Mouse (Mus musculus): ENCODE data around the gene Zrsr2.
A peak's percentile ranks its signal among the peaks of the same experiment; 100 is the strongest.

The Zrsr2 gene

DNA sequence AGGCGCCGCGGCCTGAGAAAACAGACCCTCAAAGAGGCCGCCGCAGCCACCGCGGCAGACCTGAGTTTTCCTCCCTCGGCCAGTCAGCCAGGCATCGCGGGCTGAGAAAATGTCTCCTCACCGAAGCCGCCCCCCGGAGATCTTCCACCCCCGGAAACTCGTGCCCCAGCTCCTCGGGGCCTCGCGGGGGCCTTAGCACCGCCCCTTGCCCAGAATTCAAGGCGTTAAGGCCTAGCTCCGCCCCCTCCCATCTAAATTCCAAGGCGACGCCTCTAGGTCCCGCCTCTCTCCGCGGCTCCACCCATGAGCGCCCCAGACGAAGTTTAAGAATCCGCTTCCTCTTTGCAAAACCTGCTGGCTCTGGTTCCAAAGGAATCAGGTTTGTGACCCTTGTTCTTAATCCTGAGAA, at the start of gene Zrsr2:
TSS of gene Zrsr2 (minus strand) at position 195 of the 409 bp plus-strand sequence.
- peak; percentile 3; the same call in 1 of the 2 replicates for TF ChIP-seq GATA4 (IDR thresholded peaks at IDR 0.05; ENCODE audit: insufficient replicate concordance, low read length)

GRCm38 (mm10) chrX:164004809-164005208, 46.3 kb upstream of the Zrsr2 start:
- no peak for TF ChIP-seq GATA4 (IDR thresholded peaks at IDR 0.05; ENCODE audit: insufficient replicate concordance, low read length)

GRCm38 (mm10) chrX:163999848-164000247, 41.4 kb upstream of the Zrsr2 start:
- no peak for TF ChIP-seq GATA4 (IDR thresholded peaks at IDR 0.05; ENCODE audit: insufficient replicate concordance, low read length)

DNA sequence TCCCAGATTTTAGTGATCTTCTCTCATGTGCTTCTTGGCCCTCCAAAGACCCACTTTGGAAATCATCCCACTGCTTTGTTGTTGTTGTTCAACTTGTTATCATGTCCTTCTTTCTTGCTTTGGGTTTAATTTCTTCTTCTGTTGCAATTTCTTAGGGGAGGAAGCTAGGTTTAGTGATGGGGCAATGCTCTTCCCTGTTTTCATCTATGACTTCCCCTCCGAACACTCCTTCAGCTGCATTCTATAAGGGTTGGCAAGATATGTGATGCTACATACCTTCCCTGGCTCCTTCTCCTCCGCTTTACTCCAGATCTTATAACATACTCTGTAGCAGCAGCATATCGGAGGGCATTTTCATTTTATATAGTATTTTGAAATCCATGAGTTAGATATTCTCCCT, 38.3 kb upstream of the Zrsr2 start:
- TF ChIP-seq GATA4 (IDR thresholded peaks at IDR 0.05; ENCODE audit: insufficient replicate concordance, low read length): no peak

GRCm38 (mm10) chrX:163987718-163988374, 29.4 kb upstream of the Zrsr2 start:
- TF ChIP-seq GATA4 (IDR thresholded peaks at IDR 0.05; ENCODE audit: insufficient replicate concordance, low read length): no peak

DNA sequence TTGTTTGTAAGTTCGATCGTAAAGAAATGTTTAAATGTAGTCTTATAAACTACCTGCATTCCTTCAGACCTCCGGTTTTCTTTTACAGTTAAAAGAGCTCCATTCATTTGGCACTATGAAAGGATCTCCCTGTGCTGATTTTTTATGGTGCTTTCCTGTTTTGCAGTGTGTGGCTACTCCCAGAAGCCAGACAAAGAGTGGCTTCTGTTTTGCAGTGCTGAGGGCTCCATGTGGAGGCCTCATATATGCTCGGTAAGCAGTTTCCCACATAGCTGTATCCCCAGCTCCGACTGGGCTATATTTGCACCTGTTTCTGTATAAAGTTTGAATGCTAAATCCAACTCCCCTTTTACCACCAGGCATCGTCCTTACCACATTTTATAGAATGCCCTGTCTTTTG, 23.7 kb upstream of the Zrsr2 start:
- TF ChIP-seq GATA4 (IDR thresholded peaks at IDR 0.05; ENCODE audit: insufficient replicate concordance, low read length): no peak

DNA sequence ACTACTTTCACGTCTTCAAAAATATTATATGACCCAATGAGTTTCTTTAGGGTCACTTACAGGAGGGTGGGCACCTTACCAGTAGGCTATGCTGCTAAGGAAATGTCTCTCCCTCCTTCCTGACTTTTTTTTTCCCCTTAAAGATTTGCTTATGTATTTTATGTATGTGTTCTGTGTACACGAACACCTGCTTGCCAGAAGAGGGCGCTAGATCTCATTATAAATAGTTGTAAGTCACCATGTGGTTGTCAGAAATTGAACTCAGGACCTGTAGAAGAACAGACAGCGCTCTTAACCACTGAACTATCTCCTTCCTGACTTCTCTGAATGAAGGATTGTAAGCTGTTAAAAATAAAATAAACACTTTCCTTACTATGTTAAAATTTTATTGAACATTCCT, 23.0 kb upstream of the Zrsr2 start:
- no peak for TF ChIP-seq GATA4 (IDR thresholded peaks at IDR 0.05; ENCODE audit: insufficient replicate concordance, low read length)

DNA sequence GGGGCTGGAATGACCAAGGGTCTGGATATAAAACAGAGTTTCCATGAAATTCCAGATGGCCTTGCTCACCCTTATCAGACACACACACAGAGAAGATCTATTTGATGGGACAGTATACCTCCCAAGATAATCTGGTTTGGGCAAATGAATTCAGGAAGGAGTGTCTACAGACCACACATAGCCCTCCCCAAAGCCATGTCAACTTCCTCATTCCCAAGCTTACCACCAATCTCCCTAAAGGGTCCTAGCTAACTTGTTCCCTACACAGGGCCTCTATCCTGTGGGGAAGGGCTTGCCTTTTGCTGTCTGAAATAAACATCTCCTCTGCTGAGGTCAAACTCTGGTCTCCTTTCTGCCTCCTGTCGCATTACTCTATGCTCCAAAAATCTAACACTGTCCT, 22.6 kb upstream of the Zrsr2 start:
- no peak for TF ChIP-seq GATA4 (IDR thresholded peaks at IDR 0.05; ENCODE audit: insufficient replicate concordance, low read length)

- no peak for TF ChIP-seq GATA4 (IDR thresholded peaks at IDR 0.05; ENCODE audit: insufficient replicate concordance, low read length)
These were observed 526 bp downstream of the Zrsr2 start for GRCm38 (mm10) chrX:163957803-163958466.

DNA sequence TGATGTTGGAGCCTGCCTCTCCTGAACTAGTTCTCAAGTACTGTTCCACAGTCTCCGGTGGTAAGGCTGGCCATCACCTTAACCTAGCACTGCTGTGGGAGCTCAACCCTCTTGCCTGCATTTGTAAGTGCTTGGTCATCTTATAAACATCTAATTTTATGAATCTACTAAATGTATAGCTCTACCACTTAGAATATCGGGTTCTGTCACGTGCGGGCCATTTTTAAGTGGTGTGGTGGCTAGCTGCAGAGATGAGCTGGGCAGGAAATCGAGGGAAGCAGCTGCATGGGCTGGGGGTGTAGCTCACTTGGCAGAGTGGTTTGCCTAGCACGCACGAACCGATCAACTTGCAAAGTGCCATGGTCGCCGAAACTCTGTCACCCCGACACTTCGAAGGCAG, 1.1 kb downstream of the Zrsr2 start:
- TF ChIP-seq GATA4 (IDR thresholded peaks at IDR 0.05; ENCODE audit: insufficient replicate concordance, low read length): no peak

GRCm38 (mm10) chrX:163951618-163952017, 6.8 kb downstream of the Zrsr2 start:
- TF ChIP-seq GATA4 (IDR thresholded peaks at IDR 0.05; ENCODE audit: insufficient replicate concordance, low read length): no peak

- TF ChIP-seq GATA4 (IDR thresholded peaks at IDR 0.05; ENCODE audit: insufficient replicate concordance, low read length): no peak
These were observed 14.1 kb downstream of the Zrsr2 start for GRCm38 (mm10) chrX:163944381-163944780.

- TF ChIP-seq GATA4 (IDR thresholded peaks at IDR 0.05; ENCODE audit: insufficient replicate concordance, low read length): no peak
These were observed 19.9 kb downstream of the Zrsr2 start for GRCm38 (mm10) chrX:163938587-163938986.

GRCm38 (mm10) chrX:163934731-163935130, 23.7 kb downstream of the Zrsr2 start:
- no peak for TF ChIP-seq GATA4 (IDR thresholded peaks at IDR 0.05; ENCODE audit: insufficient replicate concordance, low read length)

- TF ChIP-seq GATA4 (IDR thresholded peaks at IDR 0.05; ENCODE audit: insufficient replicate concordance, low read length): no peak
These were observed 28.9 kb downstream of the Zrsr2 start for GRCm38 (mm10) chrX:163929550-163929949.

DNA sequence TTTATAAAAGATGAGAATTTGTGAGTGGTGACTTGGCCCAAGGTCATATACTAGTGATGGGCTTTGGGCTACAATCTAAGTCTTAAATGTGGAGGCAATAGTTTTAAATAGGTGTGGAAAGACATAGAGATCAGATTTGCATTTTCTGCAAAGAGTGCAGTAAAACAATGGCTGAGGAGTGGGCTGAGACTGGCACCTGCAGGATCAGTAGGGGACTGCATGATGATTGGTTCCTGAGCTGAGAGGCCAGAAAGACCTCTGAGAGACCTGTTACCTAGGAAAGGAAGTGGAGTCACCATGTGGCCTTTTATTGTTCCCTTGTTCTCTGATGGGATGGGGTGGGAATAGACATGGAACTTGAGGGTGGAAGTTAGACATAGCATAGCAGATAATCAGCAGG, 45.7 kb downstream of the Zrsr2 start:
- TF ChIP-seq GATA4 (IDR thresholded peaks at IDR 0.05; ENCODE audit: insufficient replicate concordance, low read length): no peak

DNA sequence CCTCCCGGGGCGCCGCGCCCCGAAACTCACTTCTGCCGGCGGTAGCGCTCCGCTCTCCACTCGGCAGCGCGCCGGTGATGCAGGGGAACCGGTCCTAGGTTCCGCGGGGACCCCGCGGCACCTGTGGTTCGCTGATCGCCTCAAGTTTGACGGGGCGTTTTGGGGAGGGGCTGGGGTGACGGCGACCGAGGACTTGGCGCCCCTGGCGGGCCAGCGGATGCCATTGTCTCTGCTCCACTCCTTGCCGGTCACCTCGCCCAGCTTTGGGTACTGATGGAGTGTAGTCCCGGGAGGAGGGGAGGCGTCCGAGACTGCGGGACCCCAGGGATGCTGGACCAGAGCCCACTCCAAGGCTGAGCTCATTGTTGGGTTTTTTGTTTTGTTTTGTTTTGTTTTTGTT, 49.1 kb downstream of the Zrsr2 start:
- no peak for TF ChIP-seq GATA4 (IDR thresholded peaks at IDR 0.05; ENCODE audit: insufficient replicate concordance, low read length)
